Mouse (Mus musculus) thymus, adult 2 months (tissue): ENCODE measurements around the gene Stat3. TPM values are rescaled to one million over a fixed set of nuclear protein-coding genes. Genes with fewer than 3 reads are reported as not detected.

ENCODE experiments used
- DNase-seq: peaks from one replicate; pipeline ENCODE4 v3.0.0; 2021
- H3K27ac ChIP-seq: fragments of 200-500 bp; 2 replicates; pipeline ENCODE4 v1.5.1; 2012; ENCODE audit warnings: low read length, control low read depth; ENCODE audit not compliant: control insufficient read depth, insufficient read depth
- H3K27me3 ChIP-seq: fragments of 200-500 bp; 2 replicates; pipeline ENCODE4 v1.6.1; 2012; ENCODE audit warnings: mild to moderate bottlenecking, low read length, moderate library complexity, mixed read lengths; ENCODE audit not compliant: control insufficient read depth, insufficient read depth
- H3K36me3 ChIP-seq: fragments of 200-500 bp; 2 replicates; pipeline ENCODE4 v1.6.1; 2012; ENCODE audit warnings: mild to moderate bottlenecking, low read length, moderate library complexity; ENCODE audit not compliant: control insufficient read depth, insufficient read depth
- H3K4me1 ChIP-seq: fragments of 200-500 bp; replicated peaks from 2 replicates; pipeline ENCODE4 v1.6.1; 2012; ENCODE audit warnings: low read length; ENCODE audit not compliant: control insufficient read depth, insufficient read depth
- H3K4me3 ChIP-seq: fragments of 200-500 bp; 2 replicates; pipeline ENCODE4 v1.5.1; 2012; ENCODE audit warnings: mild to moderate bottlenecking, low read length, control low read depth, moderate library complexity; ENCODE audit not compliant: control insufficient read depth, insufficient read depth
- CTCF ChIP-seq: fragments of 200-500 bp; IDR thresholded peaks from 2 replicates; pipeline ENCODE4 v1.5.1; 2012; ENCODE audit warnings: mild to moderate bottlenecking, control low read depth, low read length, moderate library complexity, borderline replicate concordance; ENCODE audit not compliant: control insufficient read depth, poor library complexity, insufficient read depth; ENCODE audit errors: extremely low read depth
- POLR2A ChIP-seq: fragments of 200-500 bp; IDR thresholded peaks from 2 replicates; pipeline ENCODE4 v1.6.1; 2012; ENCODE audit warnings: mild to moderate bottlenecking, low read length, control low read depth, moderate library complexity; ENCODE audit not compliant: control insufficient read depth, poor library complexity, insufficient read depth; ENCODE audit errors: extremely low read depth
- WGBS: fragments of 180-500 bp; shearing (Covaris S2); methylation state at CpG from one replicate; pipeline ENCODE4 v1.1.7; 2018; 5-methylcytosine and 5-hydroxymethylcytosine counted together
- polyA plus RNA-seq: library from polyadenylated mRNA; depleted of rRNA; stranded (reverse); fragments of >200 nt; gene quantifications from 2 replicates; pipeline ENCODE4 v1.2.3, GENCODE M21; 2012

Gene Stat3
- polyA plus RNA-seq, 1 experiment, result 147 TPM

DNA sequence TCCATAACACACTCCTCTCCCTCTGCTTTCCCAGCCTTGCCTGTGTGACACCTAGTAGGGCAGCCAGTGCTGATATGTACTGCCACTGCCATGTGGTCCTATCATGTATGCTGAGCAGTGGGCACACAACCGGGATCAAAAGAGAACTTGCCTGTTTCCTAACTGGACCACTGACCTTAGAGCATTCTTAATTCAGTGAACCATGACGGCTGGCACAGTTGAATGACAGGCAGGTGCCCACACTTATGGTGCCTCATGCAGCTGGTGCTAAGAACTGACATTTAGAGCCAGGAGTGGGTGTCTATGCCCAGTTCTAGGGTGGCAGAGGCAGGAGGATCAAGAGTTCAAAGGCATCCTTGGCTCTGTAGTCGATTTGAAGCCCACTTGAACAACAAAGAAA, 63.6 kb downstream of the Stat3 start:
- Histone ChIP-seq H3K36me3 (peaks cover 58% of the 10 kb centered on the region), H3K4me3 (no peak overlapping the region), H3K27ac (no peak overlapping the region), H3K4me1 (peaks cover 32% of the 10 kb centered on the region), H3K27me3 (no peaks in the 10 kb centered on the region)
- no peak for DNase-seq
- WGBS, result 91% methylated on average over 3 of the region's 3 CpGs
- TF ChIP-seq POLR2A (no peak), CTCF (no peak)

DNA sequence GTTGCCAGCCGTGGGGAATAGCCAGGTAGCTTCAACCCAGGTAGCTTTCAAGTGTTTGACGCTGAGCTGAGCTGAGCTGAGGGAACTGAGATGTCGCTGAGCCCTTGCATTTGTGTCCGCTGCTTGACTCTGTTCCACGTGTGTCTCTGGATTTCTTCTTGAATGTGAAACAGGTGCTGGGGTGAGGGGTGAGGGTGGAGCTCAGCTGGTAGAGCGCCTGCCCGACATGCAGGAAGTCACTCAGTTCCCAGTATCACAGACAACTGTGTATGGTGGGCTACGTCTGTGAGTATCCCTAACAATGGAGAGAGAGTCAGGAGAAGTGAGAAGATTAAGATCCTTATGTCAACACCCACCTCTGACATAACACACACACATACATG, 68.4 kb downstream of the Stat3 start:
- Histone ChIP-seq H3K4me3 (no peak overlapping the region), H3K4me1 (peaks cover 21% of the 10 kb centered on the region), H3K27ac (peak overlapping the region; percentile 71), H3K36me3 (peaks cover 41% of the 10 kb centered on the region), H3K27me3 (no peaks in the 10 kb centered on the region)
- 9% methylated on average over 8 of the region's 8 CpGs for WGBS
- DNase-seq, result peak; percentile 67
- TF ChIP-seq CTCF (no peak), POLR2A (no peak)

DNA sequence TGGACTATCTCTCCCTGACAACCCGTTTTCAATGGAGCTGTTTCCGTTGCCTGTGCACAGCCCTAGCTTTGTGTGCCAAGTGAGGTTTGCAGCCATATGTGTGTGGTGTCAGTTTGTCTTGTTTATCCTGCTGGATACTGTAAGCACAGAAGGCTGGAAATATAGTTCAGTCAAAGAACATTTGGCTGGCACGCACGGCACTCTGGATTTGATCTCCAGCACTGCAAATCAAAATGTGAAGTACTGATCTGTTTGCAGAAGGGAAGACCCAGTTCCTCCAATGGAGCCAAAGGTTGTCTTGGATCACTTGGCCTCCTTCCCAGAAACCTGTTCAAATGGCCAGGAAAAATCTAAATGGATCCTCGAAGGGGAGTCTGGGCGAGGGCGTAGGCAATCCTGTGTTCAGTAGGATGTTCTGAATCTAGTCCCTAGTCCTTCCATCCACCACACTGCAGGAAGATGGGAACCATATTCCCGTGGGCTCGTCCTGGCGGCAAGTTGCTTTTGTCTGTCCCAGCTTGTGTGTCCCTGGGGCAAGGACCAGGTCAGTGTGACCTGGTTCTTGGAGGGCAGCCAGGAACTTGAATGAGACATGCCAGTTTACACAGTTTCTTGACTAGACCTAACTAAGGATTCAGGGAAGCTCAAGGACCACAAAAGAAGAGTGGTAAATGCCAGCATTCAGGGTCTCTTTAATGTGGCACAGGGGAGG, 68.9 kb downstream of the Stat3 start:
- peaks cover 23% of the 10 kb centered on the region for H3K4me1 ChIP-seq
- no peaks in the 10 kb centered on the region for H3K27me3 ChIP-seq
- 96% methylated on average over 10 of the region's 10 CpGs for WGBS
- H3K27ac ChIP-seq, result peak overlapping the region; percentile 71
- H3K4me3 ChIP-seq, result no peak overlapping the region
- no peak for DNase-seq
- TF ChIP-seq POLR2A (no peak), CTCF (no peak)
- H3K36me3 ChIP-seq, result peaks cover 41% of the 10 kb centered on the region

DNA sequence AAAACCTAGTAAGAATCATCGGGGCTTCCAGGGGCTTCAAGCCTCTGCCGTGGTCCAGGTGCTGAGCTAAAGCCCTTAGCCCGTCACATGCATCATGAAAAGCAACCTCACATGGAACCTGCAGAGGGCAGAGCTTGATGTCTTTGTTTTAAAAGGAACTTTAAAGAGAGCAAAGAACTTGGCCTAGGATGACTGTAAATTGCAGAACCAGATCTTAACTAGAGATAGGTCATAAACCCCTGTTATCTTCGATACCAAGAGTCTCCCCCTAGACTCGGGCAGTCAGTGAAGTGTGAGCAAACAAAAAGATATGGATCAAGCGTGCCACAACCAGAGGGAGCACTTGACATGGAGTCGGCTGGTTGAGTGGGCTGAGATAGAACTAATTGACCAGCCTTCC, 73.7 kb downstream of the Stat3 start:
- Histone ChIP-seq H3K4me1 (peaks cover 30% of the 10 kb centered on the region), H3K27ac (no peak overlapping the region), H3K4me3 (no peak overlapping the region), H3K27me3 (no peaks in the 10 kb centered on the region), H3K36me3 (peaks cover 27% of the 10 kb centered on the region)
- no peak for TF ChIP-seq CTCF
- TF ChIP-seq POLR2A, result no peak
- 47% methylated on average over 7 of the region's 7 CpGs for WGBS
- DNase-seq, result no peak

DNA sequence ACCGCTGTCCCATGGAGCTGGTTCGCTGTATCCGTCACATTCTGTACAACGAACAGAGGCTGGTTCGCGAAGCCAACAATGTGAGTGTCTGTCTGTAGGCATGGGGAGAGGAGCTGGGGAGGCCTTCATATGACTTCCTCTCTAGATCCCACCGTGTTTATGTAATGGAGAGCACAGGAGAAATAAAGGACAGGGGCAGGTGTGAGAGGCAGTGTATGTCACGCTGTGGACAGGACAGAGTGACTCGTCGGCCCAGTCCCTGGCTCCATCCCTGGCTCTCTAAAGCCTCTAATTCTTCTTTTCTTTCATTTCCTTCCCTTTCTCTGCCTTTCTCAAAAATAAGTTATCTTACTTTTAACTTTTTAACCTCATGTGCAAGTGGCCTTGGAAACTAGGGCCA, 76.2 kb downstream of the Stat3 start:
- no peak overlapping the region for H3K4me3 ChIP-seq
- peaks cover 36% of the 10 kb centered on the region for H3K4me1 ChIP-seq
- H3K27ac ChIP-seq, result no peak overlapping the region
- H3K36me3 ChIP-seq, result peaks cover 25% of the 10 kb centered on the region
- H3K27me3 ChIP-seq, result no peaks in the 10 kb centered on the region
- TF ChIP-seq POLR2A, result no peak
- no peak for TF ChIP-seq CTCF
- no peak for DNase-seq
- 88% methylated on average over 10 of the region's 10 CpGs for WGBS

DNA sequence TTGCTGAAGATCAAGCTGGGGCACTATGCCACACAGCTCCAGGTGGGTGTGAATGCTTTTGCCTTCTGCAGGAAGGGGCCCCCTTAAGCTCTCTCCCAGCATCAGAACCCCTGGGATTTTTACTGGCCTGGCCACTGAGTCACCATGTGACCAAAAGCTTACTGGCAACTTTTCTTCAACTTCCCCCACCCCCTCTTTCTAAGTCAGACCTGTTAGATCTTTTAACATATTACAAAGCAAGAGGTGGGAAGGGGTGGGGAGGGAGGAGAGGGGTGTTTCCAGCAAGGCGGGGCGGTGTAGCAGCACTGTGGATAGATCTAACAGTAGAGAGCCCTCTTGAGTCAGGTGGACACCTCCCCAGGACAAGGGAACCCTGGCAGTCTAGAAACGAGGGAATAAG, 77.5 kb downstream of the Stat3 start:
- Histone ChIP-seq H3K27ac (peak overlapping the region; percentile 16; the same call in 1 of the 2 replicates), H3K36me3 (peaks cover 16% of the 10 kb centered on the region), H3K4me3 (peak overlapping the region; percentile 52; the same call in 1 of the 2 replicates), H3K27me3 (no peaks in the 10 kb centered on the region), H3K4me1 (peaks cover 40% of the 10 kb centered on the region)
- 57% methylated on average over 3 of the region's 3 CpGs for WGBS
- no peak for TF ChIP-seq CTCF
- TF ChIP-seq POLR2A, result no peak
- DNase-seq, result no peak

DNA sequence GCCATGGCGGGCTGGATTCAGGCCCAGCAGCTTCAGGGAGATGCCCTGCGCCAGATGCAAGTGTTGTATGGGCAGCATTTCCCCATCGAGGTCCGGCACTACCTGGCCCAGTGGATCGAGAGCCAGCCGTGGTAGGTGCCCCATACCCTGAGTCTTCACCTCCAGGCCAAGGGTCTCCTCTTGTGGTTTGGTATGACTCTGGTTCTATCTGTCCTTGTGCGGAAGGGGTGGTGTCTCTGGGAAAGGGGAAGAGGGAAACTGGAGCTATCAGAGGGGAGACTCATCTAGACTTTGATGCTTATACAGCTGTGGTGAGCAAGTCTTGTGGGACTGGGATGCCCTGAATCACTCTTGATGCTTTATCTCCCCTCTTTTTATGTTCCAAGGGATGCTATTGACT, 78.0 kb downstream of the Stat3 start:
- Histone ChIP-seq H3K4me3 (peak overlapping the region; percentile 52), H3K27me3 (no peaks in the 10 kb centered on the region), H3K27ac (peak overlapping the region; percentile 16), H3K36me3 (peaks cover 16% of the 10 kb centered on the region), H3K4me1 (peaks cover 40% of the 10 kb centered on the region)
- DNase-seq, result no peak
- 13% methylated on average over 7 of the region's 7 CpGs for WGBS
- TF ChIP-seq CTCF (no peak), POLR2A (no peak)
